Mouse (Mus musculus) embryo, embryonic 11.5 days (tissue): ENCODE results near the gene Acad10.
"Not testable (repeated sequence)": the region's sequence is repeated elsewhere in the genome, so short reads cannot be mapped to it uniquely, and the experiment has no call there.

Experiments used
- DNase-seq: peaks from one replicate; pipeline ENCODE4 v3.0.0-alpha.2; 2012; ENCODE audit warnings: low read depth, low spot score

Gene Acad10

GRCm38 (mm10) chr5:121657656-121658055, 2.7 kb downstream of the Acad10 start:
- not testable (repeated sequence) for DNase-seq

DNA sequence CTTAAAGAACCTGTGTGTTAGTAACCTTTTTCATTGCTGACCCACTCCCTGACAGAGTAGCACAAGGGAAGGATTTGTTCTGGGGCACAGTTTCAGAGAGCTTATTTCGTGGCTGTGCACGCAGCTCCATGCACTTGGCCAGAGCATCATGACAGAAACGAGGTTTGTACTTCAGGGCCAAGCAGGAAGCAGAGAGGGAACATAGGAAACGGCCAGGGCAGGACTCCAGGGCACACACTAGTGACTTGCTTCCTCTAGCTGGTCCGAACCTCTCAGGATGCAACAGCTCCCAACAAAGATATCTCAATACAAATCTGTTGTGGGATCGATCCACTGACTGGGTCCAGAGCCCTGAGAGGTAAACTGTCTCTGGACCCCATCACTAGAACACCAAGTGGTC, 3.4 kb downstream of the Acad10 start:
- DNase-seq = not testable (repeated sequence)

DNA sequence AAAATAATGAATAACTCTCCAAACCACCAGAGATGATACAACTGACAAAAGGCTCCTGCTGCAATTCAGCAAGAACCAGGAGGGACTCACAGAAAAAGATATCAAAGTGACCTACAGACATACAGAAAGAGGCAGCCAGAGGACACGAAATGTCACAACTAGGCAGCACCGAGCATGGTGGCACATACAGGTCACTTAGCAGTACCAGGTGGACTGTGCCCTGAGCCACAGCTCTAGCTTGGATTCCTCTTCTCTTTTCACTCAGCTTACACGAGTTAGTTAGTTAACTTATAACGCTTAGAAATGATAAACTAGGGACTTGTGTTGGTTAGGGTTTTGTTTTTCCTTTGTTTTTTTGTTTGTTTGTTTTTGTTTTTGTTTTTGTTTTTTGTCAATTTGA, 5.8 kb downstream of the Acad10 start:
- no peak for DNase-seq

GRCm38 (mm10) chr5:121649134-121649533, 11.2 kb downstream of the Acad10 start:
- no peak for DNase-seq

DNA sequence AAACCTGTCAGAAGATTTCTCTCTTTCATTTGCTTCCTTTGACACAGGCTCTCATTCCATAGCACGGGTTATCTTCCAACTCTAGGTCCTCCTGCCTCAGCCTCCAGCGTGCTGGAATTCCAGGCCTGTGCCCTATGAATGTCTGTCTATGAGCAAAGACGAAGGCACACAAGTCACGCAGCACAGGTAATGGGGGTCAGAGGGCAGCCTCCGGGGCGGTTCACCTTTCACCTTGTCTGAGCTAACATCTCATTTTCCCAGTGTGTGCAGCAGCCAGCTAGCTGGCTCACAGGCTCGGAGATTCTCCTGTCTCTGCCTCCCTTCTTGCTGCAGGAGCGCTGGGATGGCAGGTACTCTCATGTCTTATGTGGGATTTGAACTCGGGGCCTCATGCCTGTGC, 20.7 kb downstream of the Acad10 start:
- DNase-seq = no peak

GRCm38 (mm10) chr5:121637296-121637695, 23.0 kb downstream of the Acad10 start:
- DNase-seq = no peak

- no peak for DNase-seq
These were observed 25.6 kb downstream of the Acad10 start for GRCm38 (mm10) chr5:121634668-121635067.

DNA sequence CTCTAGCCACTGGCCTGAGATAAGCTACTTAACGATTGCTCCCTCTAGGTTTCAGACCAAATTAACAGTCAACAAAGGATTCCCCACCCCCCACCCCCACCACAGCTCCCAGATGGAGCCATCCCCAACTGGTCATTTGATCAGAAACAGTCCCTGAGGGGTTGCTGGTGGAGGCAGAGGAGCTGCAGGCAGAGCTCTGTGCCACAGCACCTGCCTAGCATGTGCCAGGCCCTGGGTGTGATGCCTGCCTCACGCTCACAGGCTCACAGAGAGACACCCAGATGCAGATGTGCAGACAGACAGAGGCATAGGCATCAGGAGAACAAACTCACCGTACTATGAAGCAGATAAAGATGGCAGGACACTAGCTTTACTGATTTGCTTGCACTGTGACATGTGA, 27.5 kb downstream of the Acad10 start:
- DNase-seq = no peak

DNA sequence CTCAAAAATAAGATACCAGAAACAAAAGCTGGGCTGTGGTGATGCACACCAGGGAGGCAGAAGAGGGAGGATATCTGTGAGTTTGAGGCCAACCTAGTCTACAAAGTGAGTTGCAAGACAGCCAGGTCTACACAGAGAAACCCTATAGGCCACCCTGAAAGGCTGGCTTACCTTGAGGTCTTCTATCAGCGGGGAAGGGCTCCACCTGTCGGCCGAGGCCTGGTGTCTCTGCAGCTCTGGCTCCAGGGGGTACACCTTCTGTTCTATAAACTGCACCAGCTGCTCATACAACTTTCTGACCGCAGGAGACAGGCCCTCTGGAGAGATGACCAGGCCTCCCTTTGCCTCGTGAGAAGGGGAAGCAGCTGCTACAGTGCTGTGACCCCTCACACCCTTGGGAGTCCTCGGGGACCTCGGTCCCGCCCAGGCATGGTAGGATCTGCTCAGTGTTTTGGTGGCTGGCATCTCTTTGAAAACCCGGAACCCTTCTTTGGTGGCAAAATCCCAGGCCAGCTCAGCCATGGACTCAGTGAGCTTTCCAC, 29.1 kb downstream of the Acad10 start:
- not testable (repeated sequence) for DNase-seq

GRCm38 (mm10) chr5:121627871-121628270, 32.4 kb downstream of the Acad10 start:
- peak; percentile 46 for DNase-seq

- DNase-seq = no peak
These were observed 37.1 kb downstream of the Acad10 start for GRCm38 (mm10) chr5:121623241-121623640.

DNA sequence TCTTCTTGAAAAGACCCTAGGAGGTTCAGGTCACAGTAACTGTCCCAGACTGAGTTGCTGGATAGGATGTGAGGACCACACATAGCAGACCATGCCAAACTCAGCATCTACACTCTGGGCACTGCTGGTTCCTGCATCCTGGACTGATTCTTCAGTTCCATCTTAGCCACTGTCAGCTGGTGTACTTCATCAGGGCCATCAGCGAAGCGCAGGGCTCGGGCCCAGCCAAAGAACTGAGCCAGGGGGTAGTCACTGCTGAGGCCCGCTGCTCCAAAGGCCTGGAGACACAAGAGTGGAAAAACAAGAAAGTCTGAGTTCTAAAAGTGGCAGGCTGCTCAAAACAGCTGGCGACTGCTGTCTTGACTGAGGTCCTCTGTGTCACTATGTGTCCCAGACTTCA, 39.2 kb downstream of the Acad10 start:
- no peak for DNase-seq

DNA sequence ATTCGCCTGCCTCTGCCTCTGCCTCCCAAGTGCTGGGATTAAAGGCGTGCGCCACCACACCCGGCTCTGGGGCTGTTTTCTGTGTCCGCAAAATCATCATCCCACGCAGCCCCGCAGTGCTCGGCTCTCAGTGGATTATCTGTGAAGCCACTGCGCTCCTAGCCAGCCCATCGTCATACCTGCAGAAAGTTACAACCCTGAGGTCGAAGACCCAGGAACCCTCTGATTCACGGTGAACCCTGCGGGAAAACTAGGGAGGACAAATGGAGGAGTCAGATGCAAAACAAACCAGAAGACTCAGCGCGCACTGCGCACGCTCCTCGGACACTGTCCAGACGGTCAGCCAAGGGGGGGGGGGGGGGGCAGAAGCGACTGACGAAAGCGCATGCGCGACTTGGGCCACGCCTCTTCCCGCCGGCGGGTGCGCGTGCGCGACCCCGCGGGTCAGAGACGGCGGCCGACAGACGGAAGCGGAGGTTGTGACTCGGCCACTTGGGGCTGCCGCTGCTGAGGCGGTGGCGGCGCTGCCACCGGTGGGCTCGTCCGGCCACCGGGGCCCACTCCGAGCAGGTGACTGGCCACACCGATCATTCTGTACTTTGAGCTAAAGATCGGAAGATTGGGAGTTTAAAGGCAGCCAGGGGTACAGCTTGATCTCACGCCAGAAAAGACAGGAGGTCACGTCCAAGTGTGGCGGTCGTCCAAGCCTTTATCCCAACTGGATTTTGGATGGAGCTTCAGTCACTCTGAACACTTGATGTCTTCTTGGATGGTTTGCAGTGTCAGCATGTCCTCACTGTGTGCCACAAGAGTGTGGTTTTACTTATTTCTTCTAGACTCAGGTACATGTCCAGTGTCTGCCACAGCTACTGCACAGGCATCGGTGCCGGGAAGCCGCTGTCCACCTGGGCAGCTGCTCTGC, 41.5 kb downstream of the Acad10 start, which contains the start of gene Acad12:
Gene Acad12 (minus strand): TSS at position 347 of the 922 bp plus-strand sequence.
- DNase-seq = peak; percentile 80

DNA sequence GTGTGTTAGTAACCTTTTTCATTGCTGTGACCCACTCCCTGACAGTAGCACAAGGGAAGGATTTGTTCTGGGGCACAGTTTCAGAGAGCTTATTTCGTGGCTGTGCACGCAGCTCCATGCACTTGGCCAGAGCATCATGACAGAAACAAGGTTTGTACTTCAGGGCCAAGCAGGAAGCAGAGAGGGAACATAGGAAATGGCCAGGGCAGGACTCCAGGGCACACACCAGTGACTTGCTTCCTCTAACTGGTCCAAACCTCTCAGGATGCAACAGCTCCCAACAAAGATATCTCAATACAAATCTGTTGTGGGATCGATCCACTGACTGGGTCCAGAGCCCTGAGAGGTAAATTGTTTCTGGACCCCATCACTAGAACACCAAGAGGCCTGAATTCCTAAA, 45.4 kb downstream of the Acad10 start:
- DNase-seq = not testable (repeated sequence)

DNA sequence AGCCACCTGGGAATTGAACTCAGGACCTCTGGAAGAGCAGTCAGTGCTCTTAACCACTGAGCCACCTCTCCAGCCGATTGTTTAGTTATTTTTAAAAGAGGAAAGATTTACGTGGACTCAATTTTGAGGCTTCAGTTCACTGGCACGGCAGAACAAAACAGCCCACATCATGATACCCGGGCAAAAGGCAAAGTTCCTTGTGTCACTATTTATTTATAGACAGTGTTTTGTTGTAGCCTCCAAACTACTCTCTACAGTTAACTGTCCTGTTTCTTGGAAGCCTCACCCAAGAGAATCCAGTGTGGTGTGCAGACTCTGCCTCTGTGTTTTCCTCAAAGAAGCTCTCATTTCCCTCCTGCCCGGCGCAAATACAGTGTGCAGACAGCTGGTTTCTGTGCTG, 48.3 kb downstream of the Acad10 start:
- no peak for DNase-seq

DNA sequence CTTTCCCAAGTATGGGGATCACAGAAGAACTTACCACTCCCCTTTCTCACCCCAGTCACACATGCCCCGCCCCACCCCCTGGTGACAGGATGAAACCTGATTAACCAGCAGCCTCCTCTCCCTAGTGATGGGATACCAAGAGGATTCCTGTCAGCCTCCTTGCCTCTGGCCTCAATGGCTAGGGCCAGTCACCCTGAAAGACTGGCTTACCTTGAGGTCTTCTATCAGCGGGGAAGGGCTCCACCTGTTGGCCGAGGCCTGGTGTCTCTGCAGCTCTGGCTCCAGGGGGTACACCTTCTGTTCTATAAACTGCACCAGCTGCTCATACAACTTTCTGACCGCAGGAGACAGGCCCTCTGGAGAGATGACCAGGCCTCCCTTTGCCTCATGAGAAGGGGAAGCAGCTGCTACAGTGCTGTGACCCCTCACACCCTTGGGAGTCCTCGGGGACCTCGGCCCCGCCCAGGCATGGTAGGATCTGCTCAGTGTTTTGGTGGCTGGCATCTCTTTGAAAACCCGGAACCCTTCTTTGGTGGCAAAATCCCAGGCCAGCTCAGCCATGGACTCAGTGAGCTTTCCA, 50.7 kb downstream of the Acad10 start:
- not testable (repeated sequence) for DNase-seq

DNA sequence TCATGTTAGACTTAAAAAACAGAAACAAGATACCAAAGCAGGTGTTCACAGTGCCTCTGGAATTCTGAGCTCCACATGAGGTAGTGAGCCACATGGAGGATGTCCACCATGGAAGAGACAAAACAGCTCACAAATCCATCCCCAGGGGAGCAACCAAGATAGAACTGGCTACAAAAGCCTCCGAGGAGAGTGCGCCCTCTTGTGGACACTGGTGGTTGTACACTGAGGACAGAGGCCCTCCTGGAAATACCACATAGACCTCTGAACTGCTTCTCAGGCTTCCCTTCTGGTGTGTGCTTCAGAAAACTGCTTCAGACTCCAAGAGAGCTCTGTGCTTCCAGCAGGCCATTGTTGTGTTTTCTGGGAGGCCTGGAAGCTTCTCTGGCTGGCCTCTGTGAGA, 54.2 kb downstream of the Acad10 start:
- no peak for DNase-seq

DNA sequence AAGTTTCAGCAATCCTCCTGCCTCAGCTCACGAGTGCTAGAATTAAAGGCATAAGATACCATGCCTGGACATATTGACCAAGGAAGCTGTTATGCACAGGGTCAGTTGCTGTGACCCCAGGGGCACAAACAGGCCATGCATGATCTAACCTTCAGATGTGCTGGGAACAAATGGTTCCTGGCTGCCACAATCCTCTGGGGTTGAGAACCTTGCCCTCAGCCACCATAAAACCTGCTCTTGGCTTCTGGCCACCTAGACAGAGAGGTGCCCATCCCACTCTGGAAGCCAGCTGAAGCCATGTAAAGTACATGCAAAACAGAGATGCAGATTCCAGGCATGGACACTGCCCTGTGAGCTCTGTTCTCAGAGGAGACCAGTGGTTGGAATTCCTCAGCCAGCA, 56.5 kb downstream of the Acad10 start:
- DNase-seq = not testable (repeated sequence)

GRCm38 (mm10) chr5:121601547-121602299, 58.6 kb downstream of the Acad10 start:
- DNase-seq = peak; percentile 76

DNA sequence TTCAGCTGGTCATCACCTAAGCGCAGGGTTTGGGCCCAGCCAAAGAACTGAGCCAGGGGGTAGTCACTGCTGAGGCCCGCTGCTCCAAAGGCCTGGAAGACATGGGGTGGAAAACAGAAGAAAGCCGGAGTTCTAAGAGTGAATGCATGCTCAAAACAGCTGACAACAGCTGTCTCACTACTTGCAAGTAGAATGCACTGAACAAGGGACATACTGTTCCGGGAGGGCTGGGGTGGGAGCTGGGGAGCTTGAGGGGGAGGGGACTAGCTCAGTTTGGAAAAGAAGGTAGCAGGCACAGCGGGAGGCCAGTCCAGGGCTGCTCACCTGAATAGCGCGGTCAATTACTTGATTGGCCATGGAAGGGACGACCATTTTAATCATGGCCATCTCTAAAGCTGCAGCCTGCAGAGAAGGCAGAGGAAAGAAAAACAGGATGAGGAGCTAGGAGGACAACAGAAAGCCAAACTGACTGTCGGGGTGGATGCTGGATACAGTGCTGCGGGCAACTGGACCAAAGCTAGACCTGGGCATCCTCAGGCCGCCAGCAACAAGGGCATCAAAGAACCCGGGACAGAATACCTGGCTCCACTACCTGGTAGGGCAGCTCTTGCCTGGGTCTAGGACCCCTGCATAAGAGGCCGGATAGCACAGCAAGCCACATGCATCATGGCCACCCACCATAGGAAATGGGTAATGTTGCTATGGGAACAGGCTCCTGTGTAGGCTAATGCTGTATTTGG, 61.3 kb downstream of the Acad10 start:
- DNase-seq = no peak

DNA sequence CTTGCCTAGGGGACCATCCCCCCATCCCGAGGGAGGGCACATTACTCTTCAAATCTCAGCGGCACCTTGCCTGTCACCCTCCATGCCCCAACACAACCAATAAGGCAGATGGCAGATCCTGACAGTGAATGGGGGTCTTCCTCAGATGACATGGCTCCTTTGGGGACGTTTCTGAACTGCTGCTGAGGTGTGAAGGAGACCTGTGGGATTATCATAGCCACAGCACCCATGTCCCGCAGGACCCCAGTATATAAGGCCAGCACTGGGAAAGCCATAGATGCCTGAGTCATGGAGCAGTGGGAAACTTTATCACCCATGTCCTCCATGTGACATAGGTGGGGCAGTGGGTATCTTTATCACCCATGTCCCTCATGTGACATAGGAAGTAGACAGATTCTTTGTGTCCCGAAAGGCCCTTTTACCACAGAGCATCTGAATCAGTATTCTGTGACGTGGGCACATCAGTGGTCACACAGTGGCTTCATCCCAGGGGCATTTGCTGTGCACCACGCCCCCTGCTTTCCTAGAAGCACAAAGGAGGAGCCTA, 62.2 kb downstream of the Acad10 start:
- DNase-seq = no peak
